Mouse (Mus musculus): Measurements from ENCODE around the gene Agbl5.

- TF ChIP-seq GATA1 (IDR thresholded peaks at IDR 0.05; ENCODE audit: borderline replicate concordance, low read length) (no peak), FLI1 (IDR thresholded peaks at IDR 0.05; ENCODE audit: low read length) (no peak)
Measured at GRCm38 (mm10) chr5:30870131-30870406, 18.4 kb upstream of the Agbl5 start.
